Mouse (Mus musculus): Measurements from ENCODE around the gene Mrpl47. TPM values are rescaled to one million over a fixed set of nuclear protein-coding genes. Genes with fewer than 3 reads are reported as not detected.

The Mrpl47 gene
- 19.1 and 26.0 TPM in 2 replicates for polyA plus RNA-seq (2015; fragmentation: Nextera tagmentation; extraction: Ambion mirVana)

GRCm38 (mm10) chr3:32737172-32737655 is at the start of gene Mrpl47:
TSS of gene Mrpl47 (minus strand) at chr3:32737605.

GRCm38 (mm10) chr3:32736244-32737171 is 897 bp downstream of the Mrpl47 start, which contains the start of gene Ndufb5:
TSS of gene Ndufb5 (plus strand) at chr3:32736990.

GRCm38 (mm10) chr3:32705647-32706348 is 31.6 kb downstream of the Mrpl47 start, which contains the start of gene Actl6a:
TSS of gene Actl6a (plus strand) at chr3:32706298.

Other genes starting within 250 kb of the Mrpl47 start
- gene Kcnmb3, start 245.4 kb downstream of the Mrpl47 start, polyA plus RNA-seq (2015; fragmentation: Nextera tagmentation; extraction: Ambion mirVana), result 0.07 TPM in 1 of 2 replicates, not detected in the other
- 35.5 and 36.0 TPM in 2 replicates for gene Zfp639, start 227.3 kb downstream of the Mrpl47 start, polyA plus RNA-seq (2015; fragmentation: Nextera tagmentation; extraction: Ambion mirVana)
- 14.5 and 21.3 TPM in 2 replicates for gene Mfn1, start 208.1 kb downstream of the Mrpl47 start, polyA plus RNA-seq (2015; fragmentation: Nextera tagmentation; extraction: Ambion mirVana)
- 29.2 and 36.8 TPM in 2 replicates for gene Gnb4, start 121.0 kb downstream of the Mrpl47 start, polyA plus RNA-seq (2015; fragmentation: Nextera tagmentation; extraction: Ambion mirVana)
- gene Actl6a, start 31.3 kb downstream of the Mrpl47 start, polyA plus RNA-seq (2015; fragmentation: Nextera tagmentation; extraction: Ambion mirVana), result 94.6 and 102 TPM in 2 replicates
- gene Ndufb5, start 615 bp downstream of the Mrpl47 start, polyA plus RNA-seq (2015; fragmentation: Nextera tagmentation; extraction: Ambion mirVana), result 161 and 167 TPM in 2 replicates
- gene Usp13, start 79.9 kb upstream of the Mrpl47 start, polyA plus RNA-seq (2015; fragmentation: Nextera tagmentation; extraction: Ambion mirVana), result 0.40 and 0.90 TPM in 2 replicates

Measured in spleen, postnatal 0 days (tissue).